Mouse (Mus musculus) intestine, postnatal 0 days (tissue): ENCODE measurements around the gene Myo15. TPM values are rescaled to one million over a fixed set of nuclear protein-coding genes. Genes with fewer than 3 reads are reported as not detected.

Experiments used
- ATAC-seq: fragments of 200-750 bp; cut with Nextera tagmentation; 2 replicates; pipeline ENCODE4 v1.8.0; 2017; ENCODE audit warnings: mild to moderate bottlenecking, moderate TSS enrichment, moderate library complexity
- H3K27ac ChIP-seq: fragments of 300-500 bp; sonication (generic); 2 replicates; pipeline ENCODE4 v1.5.1; 2014; ENCODE audit warnings: mild to moderate bottlenecking, low read depth, low read length, moderate library complexity
- H3K27me3 ChIP-seq: fragments of 300-500 bp; sonication (generic); replicated peaks from 2 replicates; pipeline ENCODE4 v1.6.1; 2014; ENCODE audit warnings: low read length, mixed read lengths; ENCODE audit not compliant: control insufficient read depth, insufficient read depth
- H3K36me3 ChIP-seq: fragments of 300-500 bp; sonication (generic); 2 replicates; pipeline ENCODE4 v1.6.1; 2014; ENCODE audit warnings: mild to moderate bottlenecking, moderate library complexity; ENCODE audit not compliant: control insufficient read depth, insufficient read depth
- H3K4me1 ChIP-seq: fragments of 300-500 bp; sonication (generic); replicated peaks from 2 replicates; pipeline ENCODE4 v1.6.1; 2014; ENCODE audit warnings: antibody characterized with exemption, low read length, mixed read lengths; ENCODE audit not compliant: control insufficient read depth, insufficient read depth
- H3K4me2 ChIP-seq: fragments of 300-500 bp; sonication (generic); replicated peaks from 2 replicates; pipeline ENCODE4 v1.6.1; 2014; ENCODE audit warnings: low read depth, mild to moderate bottlenecking, moderate library complexity
- H3K4me3 ChIP-seq: fragments of 300-500 bp; sonication (generic); 2 replicates; pipeline ENCODE4 v1.5.1; 2014; ENCODE audit warnings: low read depth, low read length
- H3K9ac ChIP-seq: fragments of 300-500 bp; sonication (generic); 2 replicates; pipeline ENCODE4 v1.6.1; 2014; ENCODE audit warnings: mild to moderate bottlenecking, low read depth, low read length
- H3K9me3 ChIP-seq: fragments of 300-500 bp; sonication (generic); 2 replicates; pipeline ENCODE4 v1.6.1; 2016; ENCODE audit warnings: mixed run types; ENCODE audit not compliant: control insufficient read depth
- CTCF ChIP-seq: sonication (generic); IDR thresholded peaks from 2 replicates; pipeline ENCODE4 v1.5.1; 2016; ENCODE audit warnings: low read depth, mild to moderate bottlenecking, control low read depth, antibody characterized with exemption, moderate library complexity
- WGBS: fragments of 180-500 bp; shearing (Covaris S2); extraction: QIAGEN DNeasy Blood & Tissue Kit; methylation state at CpG from one replicate; pipeline ENCODE4 v1.1.7; 2014; 5-methylcytosine and 5-hydroxymethylcytosine counted together
- polyA plus RNA-seq: library from polyadenylated mRNA; unstranded; fragments of >200 nt; fragmentation: Nextera tagmentation; extraction: Ambion mirVana; gene quantifications from 2 replicates; pipeline ENCODE4 v1.2.1, GENCODE M21; 2015

Gene Myo15
- polyA plus RNA-seq, 1 experiment from 2014 or later = 0.03 TPM

GRCm38 (mm10) chr11:60526461-60526860, 57.3 kb downstream of the Myo15 start:
- H3K4me3 ChIP-seq = no peak overlapping the region
- WGBS = 88% methylated on average over 4 of the region's 4 CpGs
- no peak overlapping the region for H3K27ac ChIP-seq
- no peaks in the 10 kb centered on the region for H3K9me3 ChIP-seq
- H3K36me3 ChIP-seq = no peaks in the 10 kb centered on the region
- no peak for ATAC-seq
- H3K4me2 ChIP-seq = no peak overlapping the region
- no peak overlapping the region for H3K9ac ChIP-seq
- TF ChIP-seq CTCF = no peak
- H3K4me1 ChIP-seq = no peaks in the 10 kb centered on the region
- no peaks in the 10 kb centered on the region for H3K27me3 ChIP-seq

GRCm38 (mm10) chr11:60535676-60536075, 66.5 kb downstream of the Myo15 start:
- ATAC-seq = no peak
- no peaks in the 10 kb centered on the region for H3K27me3 ChIP-seq
- no peaks in the 10 kb centered on the region for H3K36me3 ChIP-seq
- no peaks in the 10 kb centered on the region for H3K4me1 ChIP-seq
- H3K9me3 ChIP-seq = no peaks in the 10 kb centered on the region
- WGBS = 86% methylated on average over 2 of the region's 2 CpGs
- H3K9ac ChIP-seq = no peak overlapping the region
- no peak overlapping the region for H3K4me2 ChIP-seq
- no peak for TF ChIP-seq CTCF
- no peak overlapping the region for H3K4me3 ChIP-seq
- no peak overlapping the region for H3K27ac ChIP-seq

- no peaks in the 10 kb centered on the region for H3K27me3 ChIP-seq
Measured at GRCm38 (mm10) chr11:60536180-60536858, 67.2 kb downstream of the Myo15 start, which contains the start of gene Alkbh5. Gene Alkbh5, plus strand, starts transcription at chr11:60536381.

GRCm38 (mm10) chr11:60536859-60537467, 67.8 kb downstream of the Myo15 start:
- ATAC-seq = peak; percentile 75

More at GRCm38 (mm10) chr11:60536180-60536858, 67.2 kb downstream of the Myo15 start, which contains the start of gene Alkbh5:
- peak within 1 kb of the TSS; percentile 91 for H3K4me2 ChIP-seq
- no peaks in the 10 kb centered on the region for H3K36me3 ChIP-seq
- no peaks in the 10 kb centered on the region; the same call in 1 of the 2 replicates for H3K4me1 ChIP-seq
- no peaks in the 10 kb centered on the region for H3K9me3 ChIP-seq
- 18% methylated on average over 9 of the region's 9 CpGs for WGBS
- TF ChIP-seq CTCF = no peak
- H3K27ac ChIP-seq = peak within 1 kb of the TSS; percentile 98
- peak within 1 kb of the TSS; percentile 95 for H3K9ac ChIP-seq
- H3K4me3 ChIP-seq = peak within 1 kb of the TSS; percentile 95
- no peak for ATAC-seq

GRCm38 (mm10) chr11:60537468-60538347, 68.6 kb downstream of the Myo15 start:
- peak; percentile 89 for ATAC-seq
- Histone ChIP-seq H3K36me3 (peaks cover 9% of the 10 kb centered on the region; the same call in 1 of the 2 replicates), H3K27me3 (no peaks in the 10 kb centered on the region), H3K4me3 (peak overlapping the region; percentile 95), H3K4me2 (peak overlapping the region; percentile 91), H3K9me3 (no peaks in the 10 kb centered on the region), H3K27ac (peak overlapping the region; percentile 98), H3K4me1 (peaks cover 3% of the 10 kb centered on the region; the same call in 1 of the 2 replicates), H3K9ac (peak overlapping the region; percentile 95)
- TF ChIP-seq CTCF = no peak; the same call in 1 of the 2 replicates
- WGBS = under 1% methylated on average over 85 of the region's 91 CpGs

More at GRCm38 (mm10) chr11:60536859-60537467, 67.8 kb downstream of the Myo15 start:
- Histone ChIP-seq H3K4me1 (no peaks in the 10 kb centered on the region; the same call in 1 of the 2 replicates), H3K27ac (peak overlapping the region; percentile 98), H3K9ac (peak overlapping the region; percentile 95), H3K4me2 (peak overlapping the region; percentile 91), H3K9me3 (no peaks in the 10 kb centered on the region), H3K36me3 (peaks cover 2% of the 10 kb centered on the region; the same call in 1 of the 2 replicates), H3K4me3 (peak overlapping the region; percentile 95), H3K27me3 (no peaks in the 10 kb centered on the region)
- TF ChIP-seq CTCF = peak; percentile 63
- under 1% methylated on average over 37 of the region's 37 CpGs for WGBS
